Mouse (Mus musculus): ENCODE measurements around the gene Pfkm.

Gene Pfkm

GRCm38 (mm10) chr15:98096957-98097356 lies 4.6 kb downstream of the Pfkm start:
- peak; percentile 87 for DNase-seq (ENCODE audit: low read depth, low spot score)

GRCm38 (mm10) chr15:98098519-98098918 lies 6.1 kb downstream of the Pfkm start:
- peak; percentile 86 for DNase-seq (ENCODE audit: low read depth, low spot score)

- no peak for DNase-seq (ENCODE audit: low read depth, low spot score)
These were observed 10.0 kb downstream of the Pfkm start for GRCm38 (mm10) chr15:98102401-98102800.

GRCm38 (mm10) chr15:98106506-98106905 lies 14.1 kb downstream of the Pfkm start:
- DNase-seq (ENCODE audit: low read depth, low spot score) = no peak

- DNase-seq (ENCODE audit: low read depth, low spot score) = no peak
These were observed 14.8 kb downstream of the Pfkm start for GRCm38 (mm10) chr15:98107230-98107629.

- DNase-seq (ENCODE audit: low read depth, low spot score) = no peak
These were observed 15.4 kb downstream of the Pfkm start for GRCm38 (mm10) chr15:98107703-98108296.

- DNase-seq (ENCODE audit: low read depth, low spot score) = peak; percentile 95
These were observed 16.1 kb downstream of the Pfkm start for GRCm38 (mm10) chr15:98108297-98109152.

GRCm38 (mm10) chr15:98111791-98112190 lies 19.4 kb downstream of the Pfkm start:
- peak; percentile 78 for DNase-seq (ENCODE audit: low read depth, low spot score)

GRCm38 (mm10) chr15:98114098-98114851 lies 21.9 kb downstream of the Pfkm start:
- peak; percentile 51 for DNase-seq (ENCODE audit: low read depth, low spot score)

- DNase-seq (ENCODE audit: low read depth, low spot score) = peak; percentile 30
These were observed 22.7 kb downstream of the Pfkm start for GRCm38 (mm10) chr15:98114852-98115778.

GRCm38 (mm10) chr15:98115779-98116163 lies 23.4 kb downstream of the Pfkm start:
- DNase-seq (ENCODE audit: low read depth, low spot score) = no peak

GRCm38 (mm10) chr15:98116287-98116686 lies 23.9 kb downstream of the Pfkm start:
- no peak for DNase-seq (ENCODE audit: low read depth, low spot score)

GRCm38 (mm10) chr15:98119363-98119762 lies 27.0 kb downstream of the Pfkm start:
- no peak for DNase-seq (ENCODE audit: low read depth, low spot score)

GRCm38 (mm10) chr15:98120831-98121230 lies 28.4 kb downstream of the Pfkm start:
- peak; percentile 71 for DNase-seq (ENCODE audit: low read depth, low spot score)

- no peak for DNase-seq (ENCODE audit: low read depth, low spot score)
These were observed 38.6 kb downstream of the Pfkm start for GRCm38 (mm10) chr15:98131001-98131400.

GRCm38 (mm10) chr15:98131451-98131850 lies 39.1 kb downstream of the Pfkm start:
- DNase-seq (ENCODE audit: low read depth, low spot score) = no peak

GRCm38 (mm10) chr15:98131942-98132655 lies 39.7 kb downstream of the Pfkm start:
- peak; percentile 83 for DNase-seq (ENCODE audit: low read depth, low spot score)

- no peak for DNase-seq (ENCODE audit: low read depth, low spot score)
These were observed 41.1 kb downstream of the Pfkm start for GRCm38 (mm10) chr15:98133471-98133870.

- DNase-seq (ENCODE audit: low read depth, low spot score) = no peak
These were observed 41.6 kb downstream of the Pfkm start for GRCm38 (mm10) chr15:98134034-98134433.

- DNase-seq (ENCODE audit: low read depth, low spot score) = no peak
These were observed 42.3 kb downstream of the Pfkm start for GRCm38 (mm10) chr15:98134666-98135065.

- DNase-seq (ENCODE audit: low read depth, low spot score) = no peak
These were observed 43.3 kb downstream of the Pfkm start for GRCm38 (mm10) chr15:98135671-98136070.

All from ZHBTc4 (cell line).